Mouse (Mus musculus) forebrain, embryonic 11.5 days (tissue): ENCODE measurements at regions not wholly inside any gene's neighbourhood (a gene's known extent, or its start where the extent isn't known, plus 50 kb on each side); places are given as distances from the start of the nearest gene placed in this dataset.

Source experiments
- ATAC-seq: fragments of 200-750 bp; cut with Nextera tagmentation; replicated peaks from 2 replicates; pipeline ENCODE4 v1.8.0; 2017; ENCODE audit warnings: moderate TSS enrichment; ENCODE audit not compliant: low FRiP score
- DNase-seq: peaks from one replicate; pipeline ENCODE4 v3.0.0-alpha.2; 2017; ENCODE audit warnings: low spot score
- H3K27ac ChIP-seq: fragments of 300-500 bp; sonication (generic); 2 replicates; pipeline ENCODE4 v1.5.1; 2014; ENCODE audit warnings: low read depth, low read length
- H3K27me3 ChIP-seq: fragments of 300-500 bp; sonication (generic); 2 replicates; pipeline ENCODE4 v1.6.1; 2014; ENCODE audit warnings: mild to moderate bottlenecking, low read length, mixed read lengths; ENCODE audit not compliant: control insufficient read depth, insufficient read depth
- H3K36me3 ChIP-seq: fragments of 300-500 bp; sonication (generic); 2 replicates; pipeline ENCODE4 v1.6.1; 2014; ENCODE audit warnings: mild to moderate bottlenecking, low read length, moderate library complexity, mixed read lengths; ENCODE audit not compliant: control insufficient read depth, insufficient read depth
- H3K4me1 ChIP-seq: fragments of 300-500 bp; sonication (generic); replicated peaks from 2 replicates; pipeline ENCODE4 v1.6.1; 2014; ENCODE audit warnings: low read length, mixed read lengths; ENCODE audit not compliant: control insufficient read depth, insufficient read depth
- H3K4me2 ChIP-seq: fragments of 300-500 bp; sonication (generic); 2 replicates; pipeline ENCODE4 v1.6.1; 2014; ENCODE audit warnings: low read depth, mild to moderate bottlenecking, low read length, moderate library complexity, mixed read lengths; ENCODE audit not compliant: severe bottlenecking
- H3K4me3 ChIP-seq: fragments of 300-500 bp; sonication (generic); 2 replicates; pipeline ENCODE4 v1.5.1; 2014; ENCODE audit warnings: low read depth, low read length
- H3K9ac ChIP-seq: fragments of 300-500 bp; sonication (generic); 2 replicates; pipeline ENCODE4 v1.6.1; 2014; ENCODE audit warnings: low read length
- H3K9me3 ChIP-seq: fragments of 300-500 bp; sonication (generic); 2 replicates; pipeline ENCODE4 v1.6.1; 2016; ENCODE audit warnings: low read length, mixed read lengths; ENCODE audit not compliant: control insufficient read depth
- WGBS: fragments of 180-500 bp; shearing (Covaris S2); extraction: QIAGEN DNeasy Blood & Tissue Kit; methylation state at CpG from one replicate; pipeline ENCODE4 v1.1.7; 2014; 5-methylcytosine and 5-hydroxymethylcytosine counted together

DNA sequence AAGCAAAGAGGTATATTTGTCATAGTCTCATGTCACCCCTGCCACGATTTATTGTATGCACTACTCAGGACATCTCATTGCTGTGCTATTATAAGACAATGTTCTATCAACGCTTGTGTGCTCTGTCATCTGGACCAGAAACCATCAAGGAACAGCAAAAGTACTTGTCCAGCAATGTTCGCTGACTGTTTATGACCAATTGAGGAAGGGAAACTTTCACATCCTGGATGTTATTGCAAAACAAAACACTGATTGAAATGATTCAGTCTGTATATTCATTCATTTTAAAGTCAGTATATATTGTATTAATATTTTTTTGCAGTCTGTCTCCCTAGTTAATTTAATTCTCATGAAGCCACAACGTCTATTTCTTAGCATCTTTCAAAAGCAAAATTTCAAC, 244.5 kb upstream of the Tyrp1 start:
- H3K9ac ChIP-seq: no peak overlapping the region
- H3K4me1 ChIP-seq: no peaks in the 10 kb centered on the region
- no peaks in the 10 kb centered on the region for H3K36me3 ChIP-seq
- WGBS: 91% methylated on average over 4 of the region's 4 CpGs
- no peak overlapping the region for H3K27ac ChIP-seq
- H3K9me3 ChIP-seq: no peaks in the 10 kb centered on the region
- ATAC-seq (no peak), DNase-seq (no peak)
- no peak overlapping the region for H3K4me2 ChIP-seq
- no peak overlapping the region for H3K4me3 ChIP-seq
- H3K27me3 ChIP-seq: no peaks in the 10 kb centered on the region

DNA sequence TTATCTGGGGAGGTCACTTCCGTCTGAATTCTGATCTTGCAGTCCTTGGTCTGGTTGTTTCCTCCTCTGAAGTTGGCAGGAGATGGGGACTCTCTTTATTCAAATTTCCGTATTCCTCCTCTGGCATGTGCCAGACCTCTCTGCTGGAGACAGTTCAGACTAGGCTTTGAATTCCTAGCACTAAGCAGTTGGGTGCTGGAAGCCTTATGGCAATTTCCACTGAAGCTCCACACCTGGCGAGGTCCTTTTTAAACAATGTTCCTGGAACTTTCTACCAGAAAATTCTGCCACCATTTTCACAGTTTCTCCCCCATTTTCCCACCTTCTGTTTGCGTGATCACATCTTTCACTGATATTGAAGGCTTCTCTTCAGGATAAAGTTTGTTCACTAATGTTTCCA, 205.7 kb upstream of the Tyrp1 start:
- ATAC-seq (no peak), DNase-seq (no peak)
- no peak overlapping the region for H3K27ac ChIP-seq
- H3K9me3 ChIP-seq: no peaks in the 10 kb centered on the region
- 77% methylated on average over 4 of the region's 4 CpGs for WGBS
- H3K9ac ChIP-seq: no peak overlapping the region
- no peak overlapping the region for H3K4me2 ChIP-seq
- H3K4me1 ChIP-seq: no peaks in the 10 kb centered on the region
- H3K4me3 ChIP-seq: no peak overlapping the region
- H3K36me3 ChIP-seq: no peaks in the 10 kb centered on the region
- no peaks in the 10 kb centered on the region for H3K27me3 ChIP-seq

DNA sequence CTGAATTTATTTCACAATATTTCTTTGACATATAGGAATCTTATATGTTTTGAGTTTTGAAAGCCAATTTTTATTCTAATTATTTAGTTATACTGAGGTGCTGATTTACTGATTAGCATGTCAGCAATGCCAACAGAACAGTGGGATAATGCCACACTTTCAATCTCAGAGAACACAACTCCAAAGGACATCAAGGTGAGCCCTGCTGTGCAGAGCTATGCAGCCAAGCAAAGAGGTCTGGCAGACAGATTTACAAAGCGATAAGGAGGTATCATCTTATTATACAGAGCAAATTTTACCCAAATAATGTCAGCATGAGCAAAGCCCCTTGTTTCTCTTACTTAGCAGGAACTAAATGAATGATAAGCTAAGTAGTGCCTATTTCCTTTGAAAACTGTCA, 204.7 kb upstream of the Tyrp1 start:
- no peak overlapping the region for H3K4me2 ChIP-seq
- ATAC-seq: no peak
- H3K27ac ChIP-seq: no peak overlapping the region
- no peaks in the 10 kb centered on the region for H3K36me3 ChIP-seq
- H3K4me3 ChIP-seq: no peak overlapping the region
- WGBS: 74% methylated on average over 1 of the region's 1 CpGs
- H3K27me3 ChIP-seq: no peaks in the 10 kb centered on the region
- H3K4me1 ChIP-seq: no peaks in the 10 kb centered on the region
- no peak overlapping the region for H3K9ac ChIP-seq
- H3K9me3 ChIP-seq: no peaks in the 10 kb centered on the region
- no peak for DNase-seq

DNA sequence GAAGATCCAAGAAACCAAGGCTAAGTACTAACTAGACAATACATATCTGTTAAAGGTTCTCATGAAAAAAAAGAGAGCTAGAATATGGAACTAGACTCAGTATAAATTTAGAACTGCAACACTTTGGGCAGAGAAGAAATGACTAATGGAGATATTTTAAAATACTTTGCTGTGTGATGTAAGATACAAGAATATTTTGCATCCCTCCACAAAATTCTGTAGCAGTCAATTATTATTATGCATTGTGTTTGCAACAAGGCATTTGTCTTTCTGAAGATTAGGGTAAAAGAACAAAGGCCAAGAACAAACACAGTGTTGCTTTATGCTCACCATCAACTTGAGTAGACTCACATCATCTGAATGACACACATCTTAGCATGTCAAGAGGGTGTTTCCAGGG, 203.7 kb upstream of the Tyrp1 start:
- no peaks in the 10 kb centered on the region for H3K9me3 ChIP-seq
- ATAC-seq (no peak), DNase-seq (no peak)
- H3K9ac ChIP-seq: no peak overlapping the region
- H3K36me3 ChIP-seq: no peaks in the 10 kb centered on the region
- H3K27ac ChIP-seq: no peak overlapping the region
- H3K4me3 ChIP-seq: no peak overlapping the region
- H3K4me2 ChIP-seq: no peak overlapping the region
- no peaks in the 10 kb centered on the region for H3K4me1 ChIP-seq
- no peaks in the 10 kb centered on the region for H3K27me3 ChIP-seq

DNA sequence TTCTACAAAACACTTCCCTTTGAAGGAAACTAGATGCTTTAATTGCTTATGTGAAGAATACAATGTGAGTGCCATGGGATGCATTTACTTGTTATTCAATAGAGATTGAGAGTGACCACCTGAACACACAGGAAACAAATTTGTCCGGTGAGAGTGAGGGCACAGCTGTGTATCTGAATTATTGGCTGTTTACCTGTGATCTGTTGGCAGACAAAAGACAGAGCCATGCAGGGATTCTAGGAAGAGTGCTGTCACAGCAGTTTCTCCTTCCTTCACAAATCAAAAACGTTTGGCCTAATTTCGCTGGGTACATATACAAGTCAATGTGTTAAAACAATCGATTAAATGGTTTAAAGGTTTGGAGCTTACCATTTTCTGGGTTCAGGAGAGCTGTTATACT, 202.9 kb upstream of the Tyrp1 start:
- H3K27me3 ChIP-seq: no peaks in the 10 kb centered on the region
- H3K36me3 ChIP-seq: no peaks in the 10 kb centered on the region
- no peak overlapping the region for H3K27ac ChIP-seq
- ATAC-seq: no peak
- 82% methylated on average over 4 of the region's 4 CpGs for WGBS
- no peak overlapping the region for H3K4me3 ChIP-seq
- H3K4me2 ChIP-seq: no peak overlapping the region
- no peaks in the 10 kb centered on the region for H3K4me1 ChIP-seq
- no peak overlapping the region for H3K9ac ChIP-seq
- H3K9me3 ChIP-seq: no peaks in the 10 kb centered on the region
- DNase-seq: no peak

DNA sequence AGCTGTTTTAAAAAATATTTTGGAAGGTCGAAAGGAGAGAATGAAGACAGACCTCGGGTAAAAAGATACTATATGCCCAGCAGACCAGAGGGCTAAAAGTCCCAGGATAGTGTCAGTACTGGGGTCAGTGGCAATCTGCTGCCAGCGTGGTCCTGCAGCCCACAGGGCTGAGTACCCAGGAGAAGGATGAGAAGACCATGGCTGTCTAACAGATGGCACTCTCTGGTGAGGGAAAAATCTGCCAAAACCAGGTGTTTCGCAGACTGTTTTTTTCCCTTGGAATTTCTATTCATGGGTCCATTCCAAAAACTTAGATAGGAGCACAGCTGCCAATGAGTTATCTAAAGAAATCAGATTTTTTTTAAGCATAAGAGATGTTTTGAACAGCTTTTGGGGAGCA, 202.5 kb upstream of the Tyrp1 start:
- ATAC-seq: no peak
- Histone ChIP-seq H3K4me1 (no peaks in the 10 kb centered on the region), H3K27me3 (no peaks in the 10 kb centered on the region), H3K36me3 (no peaks in the 10 kb centered on the region), H3K4me3 (no peak overlapping the region), H3K4me2 (no peak overlapping the region), H3K9me3 (no peaks in the 10 kb centered on the region), H3K27ac (no peak overlapping the region), H3K9ac (no peak overlapping the region)
- 85% methylated on average over 4 of the region's 4 CpGs for WGBS
- DNase-seq: no peak

DNA sequence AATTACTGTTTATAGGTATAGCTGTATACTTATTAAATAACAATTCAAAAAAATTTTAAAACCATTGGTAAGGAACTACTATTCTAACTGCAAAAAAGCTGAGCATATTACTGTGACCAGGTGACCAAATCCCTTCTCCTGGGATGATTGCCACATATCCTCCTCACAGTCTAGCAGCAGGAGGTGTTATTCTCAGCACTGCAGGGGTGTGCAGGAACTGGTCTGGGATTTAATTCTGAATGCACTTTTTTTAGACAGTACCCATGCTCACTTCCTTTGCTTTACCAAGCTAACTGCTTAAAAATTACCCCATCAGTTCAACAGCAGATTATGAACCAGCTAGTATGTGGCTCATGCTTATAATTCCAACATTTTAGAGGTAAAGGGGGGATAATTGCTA, 195.5 kb upstream of the Tyrp1 start:
- H3K4me3 ChIP-seq: no peak overlapping the region
- no peaks in the 10 kb centered on the region for H3K4me1 ChIP-seq
- DNase-seq (no peak), ATAC-seq (no peak)
- H3K36me3 ChIP-seq: no peaks in the 10 kb centered on the region
- no peak overlapping the region for H3K27ac ChIP-seq
- no peak overlapping the region for H3K4me2 ChIP-seq
- no peak overlapping the region for H3K9ac ChIP-seq
- no peaks in the 10 kb centered on the region for H3K27me3 ChIP-seq
- H3K9me3 ChIP-seq: no peaks in the 10 kb centered on the region
